In genomic region chr10:13108021-13108548, GRCm38 (mm10) we compare ENCODE assay signal across 10 mouse cellular contexts. TPM values are rescaled to one million over a fixed set of nuclear protein-coding genes. Genes with fewer than 3 reads are reported as not detected.
DNase-seq lines count a peak whose midpoint lies in the region; ATAC-seq lines count a peak whose summit lies in the region.
"Had no signal": no experiment of that assay in that cellular context is flagged by ENCODE, and none has a peak within 500 bp of the region (broad histone marks: within the 10 kb centered on the region; RNA-seq: fewer than 3 reads in every experiment).

No protein-coding gene starts in this region.

- no peak overlapping the region for H3K4me2 ChIP-seq in lung, embryonic 15.5 days
- H3K4me2 ChIP-seq in embryonic facial prominence, embryonic 13.5 days, result no peak overlapping the region
- H3K4me2 ChIP-seq in stomach, embryonic 15.5 days, result no peak overlapping the region

- H3K4me1 ChIP-seq in lung, embryonic 15.5 days, result peaks cover 16% of the 10 kb centered on the region; the same call in 1 of the 2 replicates
- peaks cover 15% of the 10 kb centered on the region for H3K4me1 ChIP-seq in embryonic facial prominence, embryonic 13.5 days
- peaks cover 32% of the 10 kb centered on the region for H3K4me1 ChIP-seq in limb, embryonic 10.5 days
- H3K4me1 ChIP-seq in stomach, embryonic 15.5 days, result peaks cover 18% of the 10 kb centered on the region

- H3K36me3 ChIP-seq in lung, embryonic 15.5 days, result no peaks in the 10 kb centered on the region; the same call in 1 of the 2 replicates
- H3K36me3 ChIP-seq in embryonic facial prominence, embryonic 13.5 days, result no peaks in the 10 kb centered on the region
- H3K36me3 ChIP-seq in limb, embryonic 10.5 days, result no peaks in the 10 kb centered on the region
- H3K36me3 ChIP-seq in stomach, embryonic 15.5 days, result no peaks in the 10 kb centered on the region

- H3K27ac ChIP-seq in lung, embryonic 15.5 days, result peak overlapping the region; percentile 44
- H3K27ac ChIP-seq in embryonic facial prominence, embryonic 13.5 days, result peak overlapping the region; percentile 66
- peak overlapping the region; percentile 74 for H3K27ac ChIP-seq in limb, embryonic 10.5 days
- H3K27ac ChIP-seq in stomach, embryonic 15.5 days, result peak overlapping the region; percentile 70

- DNase-seq in lung, postnatal 4 days, result no peak
- peak; percentile 32 for DNase-seq in limb, embryonic 10.5 days (ENCODE audit: low spot score)
- no peak for DNase-seq in layer of hippocampus, postnatal 36 days
- no peak for DNase-seq in gastrocnemius, postnatal 10 days
- DNase-seq: cerebellum, adult 2 months had no signal

- no peaks in the 10 kb centered on the region for H3K27me3 ChIP-seq in lung, embryonic 15.5 days
- no peaks in the 10 kb centered on the region for H3K27me3 ChIP-seq in embryonic facial prominence, embryonic 13.5 days
- H3K27me3 ChIP-seq in limb, embryonic 10.5 days (ENCODE audit: low read depth, poor library complexity, severe bottlenecking), result no peaks in the 10 kb centered on the region
- H3K27me3 ChIP-seq in stomach, embryonic 15.5 days (replicated peaks), result no peaks in the 10 kb centered on the region
- H3K27me3 ChIP-seq: Patski had no signal

- ATAC-seq in lung, embryonic 15.5 days (ENCODE audit: borderline replicate concordance, extremely low read depth, low FRiP score, low TSS enrichment), result no peak
- ATAC-seq in embryonic facial prominence, embryonic 13.5 days (ENCODE audit: insufficient number of reproducible peaks, insufficient read depth, low FRiP score, low TSS enrichment, low read depth), result no peak
- no peak for ATAC-seq in stomach, embryonic 15.5 days (ENCODE audit: insufficient read depth, low FRiP score, low read depth)
- ATAC-seq in activated CD4-positive, CD25-positive, alpha-beta regulatory T cell, adult 4 months, result no peak
- ATAC-seq: Patski had no signal

- no peak overlapping the region for H3K9ac ChIP-seq in lung, embryonic 15.5 days
- no peak overlapping the region; the same call in 1 of the 2 replicates for H3K9ac ChIP-seq in embryonic facial prominence, embryonic 13.5 days
- H3K9ac ChIP-seq in stomach, embryonic 15.5 days, result no peak overlapping the region

- no peak overlapping the region for H3K4me3 ChIP-seq in lung, embryonic 15.5 days
- no peak overlapping the region for H3K4me3 ChIP-seq in embryonic facial prominence, embryonic 13.5 days
- H3K4me3 ChIP-seq in limb, embryonic 10.5 days, result no peak overlapping the region
- H3K4me3 ChIP-seq in stomach, embryonic 15.5 days (replicated peaks), result no peak overlapping the region

- WGBS in lung, embryonic 15.5 days, result 54% methylated on average over 7 of the region's 7 CpGs
- 21% methylated on average over 7 of the region's 7 CpGs for WGBS in embryonic facial prominence, embryonic 13.5 days
- WGBS in limb, embryonic 10.5 days, result 27% methylated on average over 7 of the region's 7 CpGs
- WGBS in stomach, embryonic 15.5 days, result 38% methylated on average over 7 of the region's 7 CpGs

- no peaks in the 10 kb centered on the region for H3K9me3 ChIP-seq in lung, embryonic 15.5 days
- no peaks in the 10 kb centered on the region for H3K9me3 ChIP-seq in embryonic facial prominence, embryonic 13.5 days
- H3K9me3 ChIP-seq in limb, embryonic 10.5 days (replicated peaks), result no peaks in the 10 kb centered on the region
- no peaks in the 10 kb centered on the region for H3K9me3 ChIP-seq in stomach, embryonic 15.5 days

RNA-seq across cellular contexts. Expression of gene Plagl1, which starts 47.8 kb away (rescaled TPM):
- polyA plus RNA-seq in lung, embryonic 15.5 days (2015; fragmentation: Nextera tagmentation; extraction: Ambion mirVana), result 134 and 135 TPM in 2 replicates
- polyA plus RNA-seq in embryonic facial prominence, embryonic 13.5 days (2015; fragmentation: Nextera tagmentation; extraction: Ambion mirVana), result 126 and 130 TPM in 2 replicates
- 37.3 and 42.6 TPM in 2 replicates for polyA plus RNA-seq in limb, embryonic 10.5 days (2016; fragmentation: Nextera tagmentation; extraction: Ambion mirVana)
- polyA plus RNA-seq in stomach, embryonic 15.5 days (2015; fragmentation: Nextera tagmentation; extraction: Ambion mirVana), result 237 and 238 TPM in 2 replicates
- total RNA-seq in layer of hippocampus, postnatal 36 days (2021), result 10 to 100 TPM; 23.7 to 26.6 TPM
- 100 to 1,000 TPM; 121 to 155 TPM for total RNA-seq in gastrocnemius, postnatal 10 days (2021)
- 1 to 10 TPM; 1.8 to 2.2 TPM for polyA plus RNA-seq in activated CD4-positive, CD25-positive, alpha-beta regulatory T cell, adult 4 months (2017; shearing (Covaris generic))

Comparison
In these comparisons a context has a peak if more than half of its experiments do, and no peak if none do; other contexts are left out.
1. RNA of gene Plagl1, which starts 47.8 kb away (polyA plus RNA-seq): 237 to 238 TPM in stomach, embryonic 15.5 days, 134 to 135 TPM in lung, embryonic 15.5 days, 126 to 130 TPM in embryonic facial prominence, embryonic 13.5 days and 37.3 to 42.6 TPM in limb, embryonic 10.5 days; 1.8 to 2.2 TPM in activated CD4-positive, CD25-positive, alpha-beta regulatory T cell, adult 4 months; every median in the first group is over 10 times any median in the second.
2. Peak in every context shown above with its lines, with median percentiles within 50 percentile points of each other: H3K27ac ChIP-seq.